Mouse (Mus musculus) cerebellum, adult 2 months (tissue): Measurements from ENCODE around the gene Adam15. TPM values are rescaled to one million over a fixed set of nuclear protein-coding genes. Genes with fewer than 3 reads are reported as not detected.

Experiments used
- DNase-seq, 2 experiments: peaks; one replicate each; pipeline ENCODE4 v3.0.0; 2021
- H3K27ac ChIP-seq: fragments of 200-500 bp; 2 replicates; pipeline ENCODE4 v1.5.1; 2012; ENCODE audit warnings: low read length, control low read depth, inconsistent platforms; ENCODE audit not compliant: insufficient read depth
- H3K27me3 ChIP-seq: fragments of 200-500 bp; 2 replicates; pipeline ENCODE4 v1.6.1; 2012; ENCODE audit warnings: inconsistent platforms, mild to moderate bottlenecking, low read length, moderate library complexity; ENCODE audit not compliant: control insufficient read depth, insufficient read depth
- H3K4me1 ChIP-seq: fragments of 200-500 bp; 2 replicates; pipeline ENCODE4 v1.6.1; 2011; ENCODE audit warnings: low read length; ENCODE audit not compliant: control insufficient read depth, insufficient read depth
- H3K4me3 ChIP-seq: fragments of 200-500 bp; replicated peaks from 2 replicates; pipeline ENCODE3; 2011; ENCODE audit warnings: mild to moderate bottlenecking, low read depth, low read length, control low read depth; ENCODE audit not compliant: insufficient read depth
- CTCF ChIP-seq: fragments of 200-500 bp; IDR thresholded peaks from 2 replicates; pipeline ENCODE4 v1.5.1; 2011; ENCODE audit warnings: low read depth, mild to moderate bottlenecking, control low read depth, low read length, moderate library complexity, borderline replicate concordance; ENCODE audit not compliant: insufficient read depth
- POLR2A ChIP-seq: fragments of 200-500 bp; IDR thresholded peaks from 2 replicates; pipeline ENCODE4 v1.6.1; 2011; ENCODE audit warnings: low read length, control low read depth, borderline replicate concordance; ENCODE audit not compliant: insufficient read depth
- WGBS: fragments of 180-500 bp; shearing (Covaris S2); methylation state at CpG from one replicate; pipeline ENCODE4 v1.1.7; 2018; 5-methylcytosine and 5-hydroxymethylcytosine counted together
- polyA plus RNA-seq: library from polyadenylated mRNA; depleted of rRNA; stranded (reverse); fragments of >200 nt; gene quantifications from 2 replicates; pipeline ENCODE4 v1.2.3, GENCODE M21; 2012; rRNA removed

Adam15 gene
- polyA plus RNA-seq = 142 and 147 TPM in 2 replicates

- H3K27me3 ChIP-seq = no peaks in the 10 kb centered on the region
- H3K27ac ChIP-seq = peak within 1 kb of the TSS; percentile 19
- peak within 1 kb of the TSS; percentile 62 for H3K4me3 ChIP-seq
- H3K4me1 ChIP-seq = no peaks in the 10 kb centered on the region
- DNase-seq = peak; percentile 93 to 95
- TF ChIP-seq POLR2A (peak; percentile 91), CTCF (no peak)
- under 1% methylated on average over 58 of the region's 59 CpGs for WGBS
Measured at GRCm38 (mm10) chr3:89349869-89350501, at the start of gene Adam15. TSS of gene Adam15 (minus strand) at chr3:89349996.

GRCm38 (mm10) chr3:89396654-89397005 lies 46.8 kb upstream of the Adam15 start:
- Histone ChIP-seq H3K4me3 (no peak overlapping the region), H3K27me3 (no peaks in the 10 kb centered on the region), H3K27ac (no peak overlapping the region), H3K4me1 (no peaks in the 10 kb centered on the region)
- DNase-seq = no peak
- 3% methylated on average over 4 of the region's 4 CpGs for WGBS
- TF ChIP-seq POLR2A (no peak), CTCF (no peak)

- TF ChIP-seq CTCF (peak; percentile 83), POLR2A (no peak)
- Histone ChIP-seq H3K4me1 (peaks cover 1% of the 10 kb centered on the region; the same call in 1 of the 2 replicates), H3K27ac (no peak overlapping the region), H3K4me3 (peak overlapping the region; percentile 97), H3K27me3 (no peaks in the 10 kb centered on the region)
- WGBS = 2% methylated on average over 43 of the region's 44 CpGs
- peak; percentile 74 to 75 for DNase-seq
Measured at GRCm38 (mm10) chr3:89395806-89396653, 46.2 kb upstream of the Adam15 start.

GRCm38 (mm10) chr3:89395419-89395805 lies 45.6 kb upstream of the Adam15 start:
- Histone ChIP-seq H3K4me3 (peak overlapping the region; percentile 97), H3K27me3 (no peaks in the 10 kb centered on the region), H3K4me1 (peaks cover 5% of the 10 kb centered on the region), H3K27ac (peak overlapping the region; percentile 0; the same call in 1 of the 2 replicates)
- TF ChIP-seq CTCF (no peak), POLR2A (no peak)
- peak; percentile 30 to 40 for DNase-seq
- WGBS = 7% methylated on average over 10 of the region's 10 CpGs

- TF ChIP-seq POLR2A (peak; percentile 63; the same call in 1 of the 2 replicates), CTCF (no peak)
- Histone ChIP-seq H3K4me1 (peaks cover 8% of the 10 kb centered on the region), H3K27ac (peak overlapping the region; percentile 96), H3K4me3 (peak overlapping the region; percentile 97), H3K27me3 (no peaks in the 10 kb centered on the region)
- peak in 1 of 2 experiments; percentile 90 for DNase-seq
- WGBS = under 1% methylated on average over 10 of the region's 12 CpGs
Measured at GRCm38 (mm10) chr3:89394894-89395256, 45.1 kb upstream of the Adam15 start.

GRCm38 (mm10) chr3:89394006-89394893 lies 44.5 kb upstream of the Adam15 start, which contains the start of gene Zbtb7b:
TSS of gene Zbtb7b (minus strand) at chr3:89394776.
- H3K27ac ChIP-seq = peak within 1 kb of the TSS; percentile 96
- DNase-seq = peak; percentile 89 to 91
- TF ChIP-seq POLR2A (peak; percentile 18; the same call in 1 of the 2 replicates), CTCF (no peak)
- peak within 1 kb of the TSS; percentile 97 for H3K4me3 ChIP-seq
- no peaks in the 10 kb centered on the region for H3K27me3 ChIP-seq
- WGBS = under 1% methylated on average over 40 of the region's 42 CpGs
- peaks cover 9% of the 10 kb centered on the region for H3K4me1 ChIP-seq

GRCm38 (mm10) chr3:89393605-89394004 lies 43.8 kb upstream of the Adam15 start:
- peak; percentile 83 for TF ChIP-seq POLR2A
- no peak for TF ChIP-seq CTCF
- WGBS = under 1% methylated on average over 15 of the region's 15 CpGs

More at GRCm38 (mm10) chr3:89393605-89394004, 43.8 kb upstream of the Adam15 start:
- Histone ChIP-seq H3K4me1 (peaks cover 11% of the 10 kb centered on the region), H3K27me3 (no peaks in the 10 kb centered on the region), H3K27ac (peak overlapping the region; percentile 96), H3K4me3 (peak overlapping the region; percentile 97)
- peak; percentile 99 for DNase-seq
